Mouse (Mus musculus): ENCODE results near the gene Pigz. TPM values are rescaled to one million over a fixed set of nuclear protein-coding genes. Genes with fewer than 3 reads are reported as not detected.

Pigz gene
- polyA plus RNA-seq, 1 experiment from 2014 or later: 0.35 TPM

DNA sequence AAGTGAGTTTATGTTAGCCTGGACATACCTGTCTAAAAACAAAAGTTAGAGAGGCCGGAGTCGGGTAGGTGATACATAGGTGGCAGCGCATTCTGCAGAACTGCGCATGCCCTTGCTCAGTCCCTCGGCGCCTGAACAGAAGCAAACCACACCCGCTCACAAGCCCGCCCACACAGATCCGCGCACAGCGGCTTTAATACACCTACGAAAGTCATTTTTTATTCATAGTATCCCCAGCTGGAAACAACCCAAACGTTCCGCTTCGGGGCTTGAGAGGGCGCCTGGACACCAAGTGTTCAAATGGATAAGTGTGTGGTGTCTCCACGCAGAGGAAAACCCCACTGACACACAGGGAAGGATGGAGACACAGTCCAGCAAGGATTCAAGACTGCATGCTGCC lies 2.3 kb upstream of the Pigz start:
- no peak for ATAC-seq
- H3K27me3 ChIP-seq: no peaks in the 10 kb centered on the region
- DNase-seq (ENCODE audit: low read depth, low spot score): no peak
- ChIA-PET CTCF (interaction anchor here (1.1 kb wide), 1 partner anchor 13 kb away, joined by 6 read pairs; no protein-coding TSS in a partner anchor), POLR2A (no interaction called here)
- in situ Hi-C loops (cut with MboI; ENCODE audit: low pct_unique_long_range_greater_than_20kb): no loop called here
- no peak for TF ChIP-seq CTCF (IDR thresholded peaks at IDR 0.05)

DNA sequence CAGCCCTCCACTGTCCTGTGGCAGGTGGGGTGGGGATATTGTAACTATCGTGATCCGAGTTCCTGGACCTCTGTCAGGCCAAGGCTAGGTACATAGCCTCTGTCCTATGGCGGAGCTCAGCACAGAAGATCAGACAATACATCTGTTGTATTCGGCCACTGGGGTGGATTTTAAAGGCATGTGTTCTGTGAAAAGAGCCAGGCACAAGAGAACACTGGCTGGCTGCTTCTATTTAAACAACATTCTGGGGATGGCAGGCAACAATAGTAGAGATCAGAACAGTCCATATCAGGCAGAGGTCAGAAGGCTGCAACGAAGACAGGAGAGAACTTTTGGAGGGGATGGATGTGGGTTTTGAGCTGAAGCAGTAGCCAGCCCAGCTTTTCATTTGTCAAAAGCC lies 1.4 kb upstream of the Pigz start:
- in situ Hi-C loops (cut with MboI; ENCODE audit: low pct_unique_long_range_greater_than_20kb): no loop called here
- CTCF ChIA-PET: interaction anchor here (1.0 to 2.5 kb wide), 4 partner anchors 11 to 108 kb away, joined by 3 to 11 read pairs (median 4); no protein-coding TSS in a partner anchor
- no peak for TF ChIP-seq CTCF (IDR thresholded peaks at IDR 0.05)
- POLR2A ChIA-PET: interaction anchor here (0.8 kb wide), 1 partner anchor 12 kb away, joined by 3 read pairs; no protein-coding TSS in a partner anchor
- DNase-seq (ENCODE audit: low read depth, low spot score) (no peak), ATAC-seq (no peak)
- H3K27me3 ChIP-seq: no peaks in the 10 kb centered on the region

DNA sequence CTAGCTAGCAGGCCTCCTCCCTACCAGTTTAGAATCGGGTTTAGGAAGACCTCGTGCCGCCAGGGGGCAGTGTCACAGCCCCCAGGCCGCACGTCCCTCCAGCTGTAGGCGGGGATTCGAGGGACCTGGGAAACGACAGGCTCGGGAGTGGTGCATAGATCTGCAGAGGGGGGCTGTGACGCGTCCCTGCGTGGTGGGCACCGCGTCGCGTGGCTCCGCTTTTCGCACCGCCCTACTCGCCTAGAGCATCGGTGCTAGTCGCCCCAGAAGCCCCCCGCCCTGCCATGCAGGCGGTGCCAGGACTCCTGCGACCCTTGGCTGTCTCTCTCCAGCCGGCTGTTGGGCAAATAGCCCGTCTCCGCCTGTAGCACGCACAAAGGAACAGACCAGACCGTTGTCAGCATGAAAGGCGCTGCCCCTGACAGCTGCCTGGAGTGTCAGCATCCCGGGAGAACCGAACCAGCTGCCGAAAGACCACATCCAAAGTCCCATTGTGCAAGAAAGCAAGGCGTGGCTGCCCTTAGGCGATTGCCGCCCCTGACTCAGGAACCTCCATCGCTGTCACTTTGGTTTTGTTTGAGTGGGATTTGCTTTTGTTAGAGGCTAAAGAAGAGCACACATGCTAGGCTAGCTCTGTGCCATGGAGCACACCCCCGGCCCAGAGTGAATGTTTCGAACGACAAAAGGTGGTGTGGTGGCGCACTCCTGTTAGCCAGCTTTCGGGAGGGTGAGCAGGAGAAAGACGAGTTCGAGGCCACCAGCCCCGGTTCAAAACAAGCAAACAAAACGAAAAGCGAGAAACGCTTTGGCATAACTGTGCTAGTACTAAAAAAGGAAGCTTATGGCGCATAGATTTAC lies 582 bp upstream of the Pigz start:
- CTCF ChIA-PET: interaction anchor here (0.7 to 2.5 kb wide), 5 partner anchors 10 to 138 kb away, joined by 3 to 11 read pairs (median 3); no protein-coding TSS in a partner anchor
- POLR2A ChIA-PET: interaction anchor here (0.8 kb wide), 1 partner anchor 13 kb away, joined by 3 read pairs; no protein-coding TSS in a partner anchor
- in situ Hi-C loops (cut with MboI; ENCODE audit: low pct_unique_long_range_greater_than_20kb): no loop called here
- DNase-seq (ENCODE audit: low read depth, low spot score): no peak
- TF ChIP-seq CTCF (IDR thresholded peaks at IDR 0.05): no peak
- ATAC-seq: peak; percentile 77
- H3K27me3 ChIP-seq: no peaks in the 10 kb centered on the region

DNA sequence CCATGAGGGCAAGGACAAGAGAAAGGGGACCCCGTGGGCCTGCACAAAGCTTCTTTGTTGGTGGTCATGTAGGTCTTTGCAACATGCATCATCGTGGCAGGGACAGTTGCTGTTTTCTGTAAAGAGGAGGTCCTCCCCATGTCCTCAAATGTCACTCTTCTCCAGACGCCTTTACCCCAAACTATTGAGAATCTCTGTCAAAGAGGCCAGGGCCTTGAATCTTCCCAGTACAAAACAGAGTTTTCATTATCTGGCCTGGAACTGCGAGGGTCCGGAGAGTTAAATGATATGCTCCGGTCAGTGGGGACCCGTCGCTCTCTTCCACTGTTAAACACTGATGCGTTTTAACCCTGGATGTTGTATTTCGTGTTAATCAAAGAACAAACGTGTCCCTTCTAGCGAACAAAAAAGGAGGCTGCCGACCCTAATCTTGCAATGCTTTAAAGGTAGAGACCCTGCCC lies 929 bp downstream of the Pigz start:
- in situ Hi-C loops (cut with MboI; ENCODE audit: low pct_unique_long_range_greater_than_20kb): no loop called here
- no peaks in the 10 kb centered on the region for H3K27me3 ChIP-seq
- no peak for DNase-seq (ENCODE audit: low read depth, low spot score)
- ATAC-seq: no peak
- POLR2A ChIA-PET: no interaction called here
- CTCF ChIA-PET: no interaction called here
- TF ChIP-seq CTCF (IDR thresholded peaks at IDR 0.05): no peak

DNA sequence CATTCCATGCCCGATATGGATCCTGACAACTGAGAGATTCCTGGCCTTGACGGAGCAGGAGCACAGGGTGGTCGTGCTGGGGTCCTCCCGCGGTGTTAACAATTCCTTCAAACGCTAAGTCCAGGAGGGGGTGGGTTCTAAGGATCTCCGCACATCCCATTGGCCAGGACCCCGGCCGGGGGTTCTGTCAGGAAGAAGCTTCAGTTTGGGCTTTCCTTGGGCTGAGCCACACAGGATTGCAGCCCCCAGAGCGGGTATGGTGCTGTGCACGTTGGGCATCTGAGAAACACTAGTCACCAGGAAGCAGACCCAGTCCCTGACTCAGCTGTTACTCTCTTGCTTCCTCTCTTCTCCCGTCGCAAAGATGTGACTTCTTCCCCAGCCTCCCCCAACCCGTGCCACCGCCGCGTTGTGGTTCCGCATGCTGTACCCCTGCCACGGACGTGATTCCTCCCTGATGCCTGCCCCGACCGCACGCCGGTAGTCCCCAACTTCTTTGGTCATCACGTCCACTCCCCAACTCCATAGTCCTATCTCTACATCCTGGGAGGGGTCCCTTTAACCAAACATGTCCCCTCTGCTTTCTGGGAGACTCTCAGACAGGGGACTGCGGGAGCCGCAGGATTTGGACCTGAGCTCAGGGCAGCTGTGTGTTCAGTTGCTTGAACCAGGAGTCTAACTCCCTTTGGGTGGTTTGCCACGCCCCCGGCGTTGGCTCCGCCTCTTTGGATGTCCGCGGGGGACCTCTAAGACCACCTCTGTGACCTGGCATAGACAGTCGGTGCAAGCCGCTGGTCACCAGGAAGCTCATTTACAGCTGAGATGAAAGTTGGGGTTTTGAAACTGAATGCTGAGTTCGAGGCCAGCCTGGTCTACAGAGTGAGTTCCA lies 1.7 kb downstream of the Pigz start:
- no peak for ATAC-seq
- CTCF ChIA-PET: no interaction called here
- POLR2A ChIA-PET: no interaction called here
- no peak for TF ChIP-seq CTCF (IDR thresholded peaks at IDR 0.05)
- DNase-seq (ENCODE audit: low read depth, low spot score): no peak
- H3K27me3 ChIP-seq: no peaks in the 10 kb centered on the region
- in situ Hi-C loops (cut with MboI; ENCODE audit: low pct_unique_long_range_greater_than_20kb): no loop called here

DNA sequence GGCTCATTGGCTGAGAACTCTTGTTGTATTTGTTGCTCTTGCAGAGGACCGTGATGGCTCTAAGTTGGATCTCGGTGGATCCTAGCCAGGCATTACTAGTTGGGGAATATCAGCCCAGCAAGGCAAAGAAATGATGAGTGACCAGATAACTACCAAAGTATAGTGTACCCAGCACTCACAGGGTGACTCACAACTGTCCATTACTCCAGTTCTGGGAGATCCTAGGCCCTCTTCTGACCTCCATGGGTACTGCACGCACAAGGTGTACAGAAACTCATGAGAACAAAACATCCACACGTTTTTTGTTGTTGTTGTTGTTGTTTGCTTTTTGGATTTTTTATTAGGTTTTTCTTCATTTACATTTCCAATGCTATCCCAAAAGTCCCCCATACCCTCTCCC lies 2.9 kb downstream of the Pigz start:
- CTCF ChIA-PET: no interaction called here
- no peak for DNase-seq (ENCODE audit: low read depth, low spot score)
- ATAC-seq: no peak
- in situ Hi-C loops (cut with MboI; ENCODE audit: low pct_unique_long_range_greater_than_20kb): no loop called here
- no peaks in the 10 kb centered on the region for H3K27me3 ChIP-seq
- no peak for TF ChIP-seq CTCF (IDR thresholded peaks at IDR 0.05)
- POLR2A ChIA-PET: no interaction called here

DNA sequence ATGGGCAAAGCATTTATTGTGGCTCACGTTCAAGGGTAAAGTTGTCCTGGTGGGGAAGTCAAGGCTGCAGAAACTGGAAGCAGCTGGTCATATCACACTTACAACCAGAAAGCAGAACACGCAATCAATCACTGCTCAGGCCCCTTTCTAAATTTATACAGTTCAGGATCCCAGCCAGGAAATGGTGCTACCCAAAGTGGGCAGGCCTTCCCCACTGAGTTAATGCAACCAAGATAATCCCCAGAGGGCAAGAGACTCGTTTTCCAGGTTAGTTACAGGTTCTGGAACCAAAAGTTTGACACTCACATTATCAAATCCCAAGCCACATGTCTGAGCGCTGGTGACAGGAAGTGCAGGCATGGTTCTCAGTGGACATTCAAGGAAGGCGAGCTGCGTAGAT lies 5.2 kb downstream of the Pigz start:
- POLR2A ChIA-PET: no interaction called here
- ATAC-seq: no peak

DNA sequence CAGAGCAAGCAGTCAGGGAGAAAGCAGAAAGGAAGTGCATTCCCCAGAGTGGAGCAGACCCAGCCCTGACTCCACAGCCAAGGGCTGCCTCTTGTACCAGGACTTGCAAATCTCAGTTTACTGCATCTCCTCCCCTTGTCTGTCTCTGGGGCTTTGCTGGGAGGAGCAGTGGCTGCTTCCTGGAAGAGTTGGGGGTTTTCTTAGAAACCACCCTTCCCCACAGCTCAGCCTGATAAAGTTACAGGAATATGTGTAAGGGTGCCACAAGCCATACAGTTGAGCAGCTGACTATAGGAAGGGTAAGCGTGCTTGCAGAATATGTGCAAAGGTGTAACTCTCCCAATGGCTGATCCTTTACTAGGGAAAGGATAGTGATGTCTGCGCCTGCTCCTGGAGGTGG lies 6.9 kb downstream of the Pigz start:
- DNase-seq (ENCODE audit: low read depth, low spot score) (no peak), ATAC-seq (no peak)
- ChIA-PET POLR2A (no interaction called here), CTCF (no interaction called here)
- in situ Hi-C loops (cut with MboI; ENCODE audit: low pct_unique_long_range_greater_than_20kb): no loop called here
- TF ChIP-seq CTCF (IDR thresholded peaks at IDR 0.05): no peak
- H3K27me3 ChIP-seq: no peaks in the 10 kb centered on the region

More for the DNA sequence above, 5.2 kb downstream of the Pigz start:
- CTCF ChIA-PET: no interaction called here
- TF ChIP-seq CTCF (IDR thresholded peaks at IDR 0.05): no peak
- DNase-seq (ENCODE audit: low read depth, low spot score): no peak
- in situ Hi-C loops (cut with MboI; ENCODE audit: low pct_unique_long_range_greater_than_20kb): no loop called here
- no peaks in the 10 kb centered on the region for H3K27me3 ChIP-seq

DNA sequence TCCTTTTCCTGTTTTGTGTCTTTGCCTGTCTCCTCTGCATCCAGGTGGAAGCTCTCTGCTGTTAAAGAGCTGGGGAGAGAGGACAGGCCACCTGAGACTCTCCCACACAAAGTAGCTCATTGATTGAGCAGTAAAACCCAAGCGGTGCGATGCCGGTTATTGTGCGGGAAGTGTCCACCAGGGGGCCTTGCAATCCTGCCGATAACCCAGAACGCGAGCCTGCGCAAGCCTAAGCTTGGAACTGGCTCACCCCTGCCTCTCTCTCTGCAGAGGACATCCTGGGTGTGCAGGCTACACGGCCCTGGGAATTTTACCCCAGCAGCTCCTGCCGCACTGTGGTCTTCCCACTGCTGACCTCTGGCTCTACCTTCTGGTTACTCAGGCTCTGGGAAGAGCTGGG lies 10.3 kb downstream of the Pigz start:
- no peak for DNase-seq (ENCODE audit: low read depth, low spot score)
- ChIA-PET CTCF (interaction anchor here (0.8 to 1.8 kb wide), 6 partner anchors 11 to 85 kb away, joined by 3 to 11 read pairs (median 6); partner anchors contain the start of genes Pigz and Senp5), POLR2A (no interaction called here)
- no peak for TF ChIP-seq CTCF (IDR thresholded peaks at IDR 0.05)
- no peak for ATAC-seq
- H3K27me3 ChIP-seq: no peaks in the 10 kb centered on the region
- in situ Hi-C loops (cut with MboI; ENCODE audit: low pct_unique_long_range_greater_than_20kb): no loop called here

DNA sequence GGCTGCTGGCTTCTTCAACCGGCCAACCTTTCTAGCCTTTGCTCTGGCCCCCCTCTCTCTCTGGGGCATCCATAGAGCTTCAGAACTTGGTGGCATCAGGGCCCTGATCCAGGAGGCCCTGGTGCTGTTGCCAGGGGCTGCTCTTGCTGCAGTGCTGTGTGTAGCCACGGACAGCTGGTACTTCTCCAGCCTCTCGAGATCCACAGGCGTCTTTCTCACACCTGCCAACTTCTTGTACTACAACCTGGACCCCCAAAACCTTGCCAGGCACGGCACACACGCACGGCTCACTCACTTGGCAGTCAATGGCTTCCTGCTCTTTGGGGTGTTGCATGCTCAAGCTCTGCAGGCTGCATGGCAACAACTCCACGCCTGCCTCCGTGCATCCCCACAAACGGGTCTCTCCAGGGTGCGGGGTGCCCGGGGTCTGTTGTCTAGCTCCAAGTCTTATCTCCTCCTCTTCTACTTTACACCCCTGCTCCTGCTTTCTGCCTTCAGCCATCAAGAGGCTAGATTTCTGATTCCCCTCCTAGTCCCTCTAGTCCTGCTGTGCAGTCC lies 11.1 kb downstream of the Pigz start:
- H3K27me3 ChIP-seq: no peaks in the 10 kb centered on the region
- ATAC-seq (no peak), DNase-seq (ENCODE audit: low read depth, low spot score) (no peak)
- ChIA-PET POLR2A (no interaction called here), CTCF (interaction anchor here (1.0 to 1.7 kb wide), 2 partner anchors 14 to 27 kb away, joined by 6 to 8 read pairs; no protein-coding TSS in a partner anchor)
- in situ Hi-C loops (cut with MboI; ENCODE audit: low pct_unique_long_range_greater_than_20kb): loop anchor here (5.0 kb wide), 1 partner anchor 58 kb away; the partner anchor contains the start of gene Senp5
- no peak for TF ChIP-seq CTCF (IDR thresholded peaks at IDR 0.05)
